Mouse (Mus musculus) heart, adult 2 months (tissue): Measurements from ENCODE around the gene Gabrb1.

Experiments
- CTCF ChIP-seq: fragments of 200-600 bp; IDR thresholded peaks from 2 replicates; pipeline ENCODE4 v1.8.1; 2022; ENCODE audit warnings: antibody characterized with exemption, mild to moderate bottlenecking, moderate library complexity
- EP300 ChIP-seq: fragments of 200-500 bp; IDR thresholded peaks from 2 replicates; pipeline ENCODE4 v1.6.1; 2011; ENCODE audit warnings: low read depth, low read length, control low read depth; ENCODE audit not compliant: insufficient read depth
- POLR2A ChIP-seq: fragments of 200-500 bp; IDR thresholded peaks from 2 replicates; pipeline ENCODE4 v1.6.1; 2011; ENCODE audit warnings: mild to moderate bottlenecking, low read depth, low read length, control low read depth; ENCODE audit not compliant: insufficient read depth

DNA sequence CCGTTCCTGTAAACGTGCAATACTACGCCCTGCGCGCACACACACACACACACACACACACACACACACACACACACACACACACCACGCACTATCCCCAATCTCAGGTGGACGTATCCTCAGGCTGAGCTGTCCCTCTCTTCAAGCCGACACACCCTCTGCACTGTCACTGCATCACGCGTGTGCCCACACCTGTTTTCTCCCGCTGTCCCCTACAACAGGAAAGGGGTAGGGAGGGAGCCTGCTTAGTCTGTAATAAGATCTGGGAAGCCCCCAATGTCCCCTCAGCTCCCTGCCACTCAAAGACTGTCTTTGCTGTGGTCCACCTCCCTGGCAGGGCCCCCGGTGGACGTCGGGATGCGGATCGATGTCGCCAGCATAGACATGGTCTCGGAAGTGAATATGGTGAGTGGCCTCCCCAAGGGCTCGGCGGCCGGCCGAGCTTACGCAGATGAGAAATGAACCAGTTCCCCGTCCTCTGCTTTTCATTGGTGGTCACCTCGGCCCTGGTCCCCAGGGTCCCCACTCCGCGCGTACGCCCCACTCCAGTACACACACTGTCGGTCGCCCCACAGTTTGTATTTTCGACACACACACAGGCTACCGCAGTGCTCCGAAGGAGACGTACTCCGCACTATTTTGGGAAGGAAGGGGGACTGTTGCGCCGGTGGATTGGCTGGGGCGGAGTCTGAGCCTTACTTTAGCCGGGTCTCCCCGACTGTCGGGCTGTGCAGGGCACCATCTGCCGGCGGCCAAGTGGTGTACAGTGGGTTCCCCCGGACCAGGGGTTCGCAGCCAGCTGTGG, 42.8 kb downstream of the Gabrb1 start:
- peak; percentile 54 for TF ChIP-seq CTCF
- no peak for TF ChIP-seq POLR2A
- no peak for TF ChIP-seq EP300
